Mouse (Mus musculus) limb, embryonic 15.5 days (tissue): Measurements from ENCODE around the gene Mki67. TPM values are rescaled to one million over a fixed set of nuclear protein-coding genes. Genes with fewer than 3 reads are reported as not detected.
"Not testable (repeated sequence)": the region's sequence is repeated elsewhere in the genome, so short reads cannot be mapped to it uniquely, and the experiment has no call there.

Experiments
- ATAC-seq: fragments of 200-750 bp; cut with Nextera tagmentation; 2 replicates; pipeline ENCODE4 v1.8.0; 2017; ENCODE audit warnings: low read depth, moderate TSS enrichment; ENCODE audit not compliant: insufficient number of reproducible peaks, low FRiP score, low TSS enrichment
- H3K27ac ChIP-seq: fragments of 300-500 bp; sonication (generic); 2 replicates; pipeline ENCODE4 v1.5.1; 2015; ENCODE audit warnings: moderate library complexity, mild to moderate bottlenecking, inconsistent platforms
- H3K27me3 ChIP-seq: fragments of 300-500 bp; sonication (generic); 2 replicates; pipeline ENCODE4 v1.6.1; 2015; ENCODE audit warnings: inconsistent platforms
- H3K36me3 ChIP-seq: fragments of 300-500 bp; sonication (generic); 2 replicates; pipeline ENCODE4 v1.6.1; 2015; ENCODE audit warnings: inconsistent platforms
- H3K4me1 ChIP-seq: fragments of 300-500 bp; sonication (generic); 2 replicates; pipeline ENCODE4 v1.6.1; 2015; ENCODE audit warnings: inconsistent platforms
- H3K4me2 ChIP-seq: fragments of 300-500 bp; sonication (generic); 2 replicates; pipeline ENCODE4 v1.6.1; 2015; ENCODE audit warnings: mild to moderate bottlenecking, inconsistent platforms
- H3K4me3 ChIP-seq: fragments of 300-500 bp; sonication (generic); 2 replicates; pipeline ENCODE4 v1.5.1; 2015; ENCODE audit warnings: mild to moderate bottlenecking, inconsistent platforms
- H3K9ac ChIP-seq: fragments of 300-500 bp; sonication (generic); 2 replicates; pipeline ENCODE4 v1.6.1; 2015; ENCODE audit warnings: inconsistent platforms
- H3K9me3 ChIP-seq: fragments of 300-500 bp; sonication (generic); 2 replicates; pipeline ENCODE4 v1.6.1; 2016; ENCODE audit warnings: inconsistent platforms
- WGBS: fragments of 180-500 bp; shearing (Covaris S2); methylation state at CpG from one replicate; pipeline ENCODE4 v1.1.7; 2015; 5-methylcytosine and 5-hydroxymethylcytosine counted together
- polyA plus RNA-seq: library from polyadenylated mRNA; unstranded; fragments of >200 nt; fragmentation: Nextera tagmentation; extraction: Ambion mirVana; gene quantifications from 2 replicates; pipeline ENCODE4 v1.2.1, GENCODE M21; 2015

Mki67 gene
- polyA plus RNA-seq, 1 experiment from 2014 or later, result 35.2 TPM

GRCm38 (mm10) chr7:135715166-135715565 lies 995 bp downstream of the Mki67 start:
- H3K27ac ChIP-seq, result no peak overlapping the region
- no peaks in the 10 kb centered on the region for H3K9me3 ChIP-seq
- peaks cover 24% of the 10 kb centered on the region for H3K4me1 ChIP-seq
- peak overlapping the region; percentile 88 for H3K4me3 ChIP-seq
- H3K36me3 ChIP-seq, result no peaks in the 10 kb centered on the region
- no peaks in the 10 kb centered on the region for H3K27me3 ChIP-seq
- peak overlapping the region; percentile 85 for H3K4me2 ChIP-seq
- no peak for ATAC-seq
- WGBS, result 5% methylated on average over 7 of the region's 7 CpGs
- peak overlapping the region; percentile 72 for H3K9ac ChIP-seq

- 81% methylated on average over 8 of the region's 8 CpGs for WGBS
Measured at GRCm38 (mm10) chr7:135713326-135713725, 2.8 kb downstream of the Mki67 start.

GRCm38 (mm10) chr7:135712534-135712933 lies 3.6 kb downstream of the Mki67 start:
- H3K4me1 ChIP-seq, result peaks cover 24% of the 10 kb centered on the region
- H3K9ac ChIP-seq, result no peak overlapping the region
- peaks cover 17% of the 10 kb centered on the region; the same call in 1 of the 2 replicates for H3K36me3 ChIP-seq
- no peaks in the 10 kb centered on the region for H3K9me3 ChIP-seq
- no peaks in the 10 kb centered on the region for H3K27me3 ChIP-seq
- no peak overlapping the region for H3K4me2 ChIP-seq
- H3K27ac ChIP-seq, result no peak overlapping the region
- no peak overlapping the region for H3K4me3 ChIP-seq
- WGBS, result 54% methylated on average over 1 of the region's 1 CpGs
- ATAC-seq, result no peak

More at GRCm38 (mm10) chr7:135713326-135713725, 2.8 kb downstream of the Mki67 start:
- Histone ChIP-seq H3K27me3 (no peaks in the 10 kb centered on the region), H3K4me1 (peaks cover 24% of the 10 kb centered on the region), H3K9ac (no peak overlapping the region), H3K9me3 (no peaks in the 10 kb centered on the region), H3K4me3 (peak overlapping the region; percentile 88; the same call in 1 of the 2 replicates), H3K27ac (no peak overlapping the region), H3K36me3 (0 out of 2 replicates have a peak, but pooled peaks cover 11% of the 10 kb centered on the region), H3K4me2 (peak overlapping the region; percentile 32)
- ATAC-seq, result no peak

GRCm38 (mm10) chr7:135710702-135711101 lies 5.5 kb downstream of the Mki67 start:
- 55% methylated on average over 2 of the region's 2 CpGs for WGBS
- no peak for ATAC-seq
- H3K4me2 ChIP-seq, result no peak overlapping the region
- no peak overlapping the region for H3K27ac ChIP-seq
- no peak overlapping the region for H3K4me3 ChIP-seq
- H3K9me3 ChIP-seq, result no peaks in the 10 kb centered on the region
- H3K4me1 ChIP-seq, result peaks cover 18% of the 10 kb centered on the region; the same call in 1 of the 2 replicates
- H3K9ac ChIP-seq, result no peak overlapping the region
- peaks cover 36% of the 10 kb centered on the region for H3K36me3 ChIP-seq
- no peaks in the 10 kb centered on the region for H3K27me3 ChIP-seq

- H3K4me1 ChIP-seq, result no peaks in the 10 kb centered on the region
- H3K27ac ChIP-seq, result no peak overlapping the region
- H3K4me3 ChIP-seq, result no peak overlapping the region
- H3K36me3 ChIP-seq, result peaks cover 77% of the 10 kb centered on the region
- H3K9ac ChIP-seq, result no peak overlapping the region
- H3K9me3 ChIP-seq, result no peaks in the 10 kb centered on the region
- H3K27me3 ChIP-seq, result no peaks in the 10 kb centered on the region
- no peak for ATAC-seq
- no peak overlapping the region for H3K4me2 ChIP-seq
- 86% methylated on average over 6 of the region's 6 CpGs for WGBS
Measured at GRCm38 (mm10) chr7:135705753-135706152, 10.4 kb downstream of the Mki67 start.

GRCm38 (mm10) chr7:135705083-135705482 lies 11.1 kb downstream of the Mki67 start:
- 91% methylated on average over 1 of the region's 1 CpGs for WGBS
- Histone ChIP-seq H3K4me2 (no peak overlapping the region), H3K27me3 (no peaks in the 10 kb centered on the region), H3K9ac (no peak overlapping the region), H3K4me3 (no peak overlapping the region), H3K36me3 (peaks cover 83% of the 10 kb centered on the region), H3K9me3 (no peaks in the 10 kb centered on the region), H3K27ac (no peak overlapping the region), H3K4me1 (no peaks in the 10 kb centered on the region)
- no peak for ATAC-seq

GRCm38 (mm10) chr7:135704251-135704650 lies 11.9 kb downstream of the Mki67 start:
- Histone ChIP-seq H3K9me3 (no peaks in the 10 kb centered on the region), H3K36me3 (peaks cover 90% of the 10 kb centered on the region), H3K4me1 (no peaks in the 10 kb centered on the region), H3K27ac (no peak overlapping the region), H3K4me2 (no peak overlapping the region), H3K9ac (no peak overlapping the region), H3K4me3 (no peak overlapping the region), H3K27me3 (no peaks in the 10 kb centered on the region)
- 94% methylated on average over 8 of the region's 8 CpGs for WGBS
- no peak for ATAC-seq

- ATAC-seq, result no peak
- no peak overlapping the region for H3K4me3 ChIP-seq
- 92% methylated on average over 9 of the region's 9 CpGs for whole genome bisulfite sequencing
Measured at GRCm38 (mm10) chr7:135703600-135704148, 12.5 kb downstream of the Mki67 start.

GRCm38 (mm10) chr7:135699351-135699750 lies 16.8 kb downstream of the Mki67 start:
- not testable (repeated sequence) for ATAC-seq, H3K27me3 ChIP-seq, H3K9ac ChIP-seq, H3K9me3 ChIP-seq, H3K4me2 ChIP-seq, H3K27ac ChIP-seq, H3K4me3 ChIP-seq, H3K4me1 ChIP-seq
- H3K36me3 ChIP-seq, result peaks cover 86% of the 10 kb centered on the region
- 76% methylated on average over 6 of the region's 6 CpGs for WGBS

More at GRCm38 (mm10) chr7:135703600-135704148, 12.5 kb downstream of the Mki67 start:
- Histone ChIP-seq H3K27ac (no peak overlapping the region), H3K4me1 (no peaks in the 10 kb centered on the region), H3K36me3 (peaks cover 88% of the 10 kb centered on the region), H3K9me3 (no peaks in the 10 kb centered on the region), H3K27me3 (no peaks in the 10 kb centered on the region), H3K9ac (no peak overlapping the region), H3K4me2 (no peak overlapping the region)

- ATAC-seq, result no peak
- Histone ChIP-seq H3K9me3 (no peaks in the 10 kb centered on the region), H3K27me3 (no peaks in the 10 kb centered on the region), H3K36me3 (peaks cover 84% of the 10 kb centered on the region), H3K9ac (no peak overlapping the region), H3K4me1 (no peaks in the 10 kb centered on the region), H3K4me3 (no peak overlapping the region), H3K4me2 (no peak overlapping the region), H3K27ac (no peak overlapping the region)
- WGBS, result 95% methylated on average over 2 of the region's 2 CpGs
Measured at GRCm38 (mm10) chr7:135698362-135698761, 17.8 kb downstream of the Mki67 start.

GRCm38 (mm10) chr7:135697021-135697740 lies 19.0 kb downstream of the Mki67 start:
- WGBS, result 87% methylated on average over 5 of the region's 5 CpGs
- not testable (repeated sequence) for H3K9ac ChIP-seq, H3K27ac ChIP-seq, H3K4me1 ChIP-seq, H3K4me3 ChIP-seq, H3K9me3 ChIP-seq, ATAC-seq, H3K4me2 ChIP-seq, H3K27me3 ChIP-seq
- peaks cover 86% of the 10 kb centered on the region for H3K36me3 ChIP-seq

GRCm38 (mm10) chr7:135696127-135696526 lies 20.0 kb downstream of the Mki67 start:
- Histone ChIP-seq H3K9ac (no peak overlapping the region), H3K4me2 (no peak overlapping the region), H3K36me3 (peaks cover 89% of the 10 kb centered on the region), H3K27me3 (no peaks in the 10 kb centered on the region), H3K27ac (no peak overlapping the region), H3K4me1 (no peaks in the 10 kb centered on the region), H3K4me3 (no peak overlapping the region), H3K9me3 (no peaks in the 10 kb centered on the region)
- 82% methylated on average over 4 of the region's 4 CpGs for WGBS
- ATAC-seq, result no peak
